Mouse (Mus musculus) effector memory CD4-positive, alpha-beta T cell, adult 7 months (primary cell): ENCODE results near the gene Olfr818. TPM values are rescaled to one million over a fixed set of nuclear protein-coding genes. Genes with fewer than 3 reads are reported as not detected.

Experiments used
- polyA plus RNA-seq: library from polyadenylated mRNA; unstranded; fragments of 100-300 nt; shearing (Covaris generic); gene quantifications from one replicate; pipeline ENCODE4 v1.2.1, GENCODE M21; 2017

Olfr818 gene
- not detected for polyA plus RNA-seq

DNA sequence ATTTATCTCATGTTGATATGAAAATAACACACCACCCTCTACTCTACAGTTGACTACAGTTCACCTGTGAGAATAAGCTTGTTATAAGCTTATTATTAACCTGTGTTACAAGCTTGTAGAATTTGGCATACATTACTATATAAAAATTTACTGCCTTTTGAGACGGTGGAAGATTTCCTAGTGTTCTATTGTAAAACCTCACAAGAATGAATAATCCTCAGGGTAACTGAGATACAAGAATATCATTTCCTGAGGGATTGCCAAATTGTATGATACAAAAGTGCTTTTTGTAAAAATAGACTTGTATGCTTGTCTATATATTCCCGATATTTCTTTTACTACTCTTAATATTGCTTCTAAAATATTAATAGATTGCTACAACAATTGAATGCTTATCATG lies at the start of gene Olfr818:
Olfr818 (minus strand) TSS at position 101 of the 400 bp plus-strand sequence.

DNA sequence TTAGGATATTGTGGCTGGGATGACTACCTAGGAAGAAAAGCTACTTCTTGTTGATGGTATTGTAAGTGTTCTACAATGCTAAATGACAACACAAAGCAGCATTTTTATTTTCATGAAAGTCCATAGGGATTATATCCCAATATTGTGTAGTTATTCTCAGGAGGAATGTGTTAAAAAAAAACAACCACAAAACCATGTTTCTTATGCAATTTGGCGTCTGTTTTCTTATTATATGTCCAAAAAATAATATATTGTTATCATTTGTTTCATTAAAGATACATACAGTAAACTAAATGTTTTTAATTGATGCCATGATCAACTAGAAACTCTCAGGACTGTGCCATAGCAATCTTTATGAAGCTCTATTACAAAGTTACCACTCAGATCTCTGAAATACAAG lies 36.1 kb upstream of the Olfr818 start, which contains the start of gene Gm10310:
Gm10310 (minus strand) TSS at position 101 of the 400 bp plus-strand sequence.

DNA sequence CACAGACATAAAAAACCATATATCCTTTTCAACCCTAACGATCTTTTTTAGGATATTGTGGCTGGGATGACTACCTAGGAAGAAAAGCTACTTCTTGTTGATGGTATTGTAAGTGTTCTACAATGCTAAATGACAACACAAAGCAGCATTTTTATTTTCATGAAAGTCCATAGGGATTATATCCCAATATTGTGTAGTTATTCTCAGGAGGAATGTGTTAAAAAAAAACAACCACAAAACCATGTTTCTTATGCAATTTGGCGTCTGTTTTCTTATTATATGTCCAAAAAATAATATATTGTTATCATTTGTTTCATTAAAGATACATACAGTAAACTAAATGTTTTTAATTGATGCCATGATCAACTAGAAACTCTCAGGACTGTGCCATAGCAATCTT lies 27.1 kb upstream of the Olfr818 start, which contains the start of gene Olfr247:
Olfr247 (minus strand) TSS at position 101 of the 400 bp plus-strand sequence.

DNA sequence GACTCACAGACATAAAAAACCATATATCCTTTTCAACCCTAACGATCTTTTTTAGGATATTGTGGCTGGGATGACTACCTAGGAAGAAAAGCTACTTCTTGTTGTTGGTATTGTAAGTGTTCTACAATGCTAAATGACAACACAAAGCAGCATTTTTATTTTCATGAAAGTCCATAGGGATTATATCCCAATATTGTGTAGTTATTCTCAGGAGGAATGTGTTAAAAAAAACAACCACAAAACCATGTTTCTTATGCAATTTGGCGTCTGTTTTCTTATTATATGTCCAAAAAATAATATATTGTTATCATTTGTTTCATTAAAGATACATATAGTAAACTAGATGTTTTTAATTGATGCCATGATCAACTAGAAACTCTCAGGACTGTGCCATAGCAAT lies 18.3 kb upstream of the Olfr818 start, which contains the start of gene Olfr819:
Olfr819 (minus strand) TSS at position 101 of the 400 bp plus-strand sequence.

DNA sequence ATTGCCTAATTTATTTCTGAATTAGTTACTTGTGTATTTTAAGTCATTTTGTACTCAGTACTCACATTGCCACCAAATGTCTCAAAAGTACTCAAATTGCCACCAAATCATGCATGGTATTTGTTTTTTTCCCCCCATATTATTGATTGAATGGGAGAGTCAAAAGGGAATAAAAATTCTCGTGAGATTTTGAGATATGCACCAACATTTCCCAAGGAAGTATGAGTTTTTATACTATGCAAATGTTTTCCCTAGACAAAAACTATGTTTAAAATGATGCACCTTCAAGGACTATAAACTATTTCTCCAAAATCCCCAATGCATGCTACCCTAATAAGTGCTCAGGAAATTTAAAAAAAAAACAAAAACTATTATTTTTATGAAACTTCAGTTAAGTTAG lies 33.4 kb downstream of the Olfr818 start, which contains the start of gene Olfr816:
Olfr816 (minus strand) TSS at position 101 of the 400 bp plus-strand sequence.

DNA sequence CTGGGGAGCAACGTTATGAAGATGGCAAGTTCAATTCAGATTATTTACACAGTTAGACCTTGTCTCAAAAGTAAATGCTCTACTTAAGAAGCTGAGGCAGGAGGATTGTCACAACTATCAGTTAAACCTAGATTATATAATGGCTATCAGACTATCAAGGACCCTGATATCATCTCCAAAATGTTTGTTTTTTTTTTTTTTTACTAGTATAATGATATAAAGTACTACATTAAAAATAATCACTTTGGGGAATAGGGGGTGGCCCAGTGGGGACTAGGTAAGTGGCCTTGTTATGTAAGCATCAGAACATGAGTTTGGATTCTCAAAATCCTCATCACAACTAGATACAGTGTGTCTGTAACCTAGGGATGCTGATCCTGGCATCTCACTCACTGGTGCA lies 43.1 kb downstream of the Olfr818 start, which contains the start of gene Olfr815:
Olfr815 (minus strand) TSS at position 101 of the 400 bp plus-strand sequence.

Other genes starting within 250 kb of the Olfr818 start
- gene Olfr804, start 245.9 kb downstream of the Olfr818 start, polyA plus RNA-seq = not detected
- gene Olfr805, start 219.7 kb downstream of the Olfr818 start, polyA plus RNA-seq = not detected
- gene Olfr806, start 207.2 kb downstream of the Olfr818 start, polyA plus RNA-seq = not detected
- 0.21 TPM for gene Olfr807, start 191.3 kb downstream of the Olfr818 start, polyA plus RNA-seq
- not detected for gene Olfr808, start 183.6 kb downstream of the Olfr818 start, polyA plus RNA-seq
- not detected for gene Olfr809, start 174.5 kb downstream of the Olfr818 start, polyA plus RNA-seq
- not detected for gene Olfr810, start 154.2 kb downstream of the Olfr818 start, polyA plus RNA-seq
- gene Olfr811, start 144.7 kb downstream of the Olfr818 start, polyA plus RNA-seq = not detected
- gene Olfr812, start 103.0 kb downstream of the Olfr818 start, polyA plus RNA-seq = not detected
- not detected for gene Olfr813, start 93.7 kb downstream of the Olfr818 start, polyA plus RNA-seq
- 0.11 TPM for gene Olfr814, start 69.2 kb downstream of the Olfr818 start, polyA plus RNA-seq
- 0.21 TPM for gene Olfr815, start 43.2 kb downstream of the Olfr818 start, polyA plus RNA-seq
- gene Olfr816, start 33.5 kb downstream of the Olfr818 start, polyA plus RNA-seq = 1.5 TPM
- gene Olfr819, start 18.2 kb upstream of the Olfr818 start, polyA plus RNA-seq = not detected
- not detected for gene Olfr247, start 27.0 kb upstream of the Olfr818 start, polyA plus RNA-seq
- 0.40 TPM for gene Gm10310, start 36.0 kb upstream of the Olfr818 start, polyA plus RNA-seq
- not detected for gene Olfr820, start 63.5 kb upstream of the Olfr818 start, polyA plus RNA-seq
- gene Olfr821, start 81.2 kb upstream of the Olfr818 start, polyA plus RNA-seq = not detected
- not detected for gene Olfr822, start 122.1 kb upstream of the Olfr818 start, polyA plus RNA-seq
- gene Olfr823, start 166.3 kb upstream of the Olfr818 start, polyA plus RNA-seq = not detected
- not detected for gene Olfr824, start 180.9 kb upstream of the Olfr818 start, polyA plus RNA-seq
- not detected for gene Olfr825, start 217.7 kb upstream of the Olfr818 start, polyA plus RNA-seq
- not detected for gene Olfr826, start 235.1 kb upstream of the Olfr818 start, polyA plus RNA-seq